Mouse (Mus musculus) hindbrain, embryonic 11.5 days (tissue): Measurements from ENCODE around the gene Akr7a5. TPM values are rescaled to one million over a fixed set of nuclear protein-coding genes. Genes with fewer than 3 reads are reported as not detected.

Experiments used
- ATAC-seq: fragments of 200-750 bp; cut with Nextera tagmentation; 2 replicates; pipeline ENCODE4 v1.8.0; 2017; ENCODE audit warnings: mild to moderate bottlenecking, moderate TSS enrichment, moderate library complexity; ENCODE audit not compliant: low FRiP score
- DNase-seq: peaks from one replicate; pipeline ENCODE4 v3.0.0-alpha.2; 2015; ENCODE audit warnings: low spot score
- H3K27ac ChIP-seq: fragments of 300-500 bp; sonication (generic); 2 replicates; pipeline ENCODE4 v1.5.1; 2014; ENCODE audit warnings: mild to moderate bottlenecking, low read depth, low read length
- H3K27me3 ChIP-seq: fragments of 300-500 bp; sonication (generic); 2 replicates; pipeline ENCODE4 v1.6.1; 2014; ENCODE audit warnings: mild to moderate bottlenecking, low read length, moderate library complexity, mixed read lengths; ENCODE audit not compliant: control insufficient read depth, insufficient read depth
- H3K36me3 ChIP-seq: fragments of 300-500 bp; sonication (generic); 2 replicates; pipeline ENCODE4 v1.6.1; 2014; ENCODE audit warnings: mild to moderate bottlenecking, low read length, moderate library complexity, mixed read lengths; ENCODE audit not compliant: control insufficient read depth, insufficient read depth
- H3K4me1 ChIP-seq: fragments of 300-500 bp; sonication (generic); replicated peaks from 2 replicates; pipeline ENCODE4 v1.6.1; 2014; ENCODE audit warnings: low read length, mixed read lengths; ENCODE audit not compliant: control insufficient read depth, insufficient read depth
- H3K4me2 ChIP-seq: fragments of 300-500 bp; sonication (generic); replicated peaks from 2 replicates; pipeline ENCODE4 v1.6.1; 2014; ENCODE audit warnings: mild to moderate bottlenecking, low read depth, low read length
- H3K4me3 ChIP-seq: fragments of 300-500 bp; sonication (generic); 2 replicates; pipeline ENCODE4 v1.5.1; 2014; ENCODE audit warnings: low read depth, low read length
- H3K9ac ChIP-seq: fragments of 300-500 bp; sonication (generic); 2 replicates; pipeline ENCODE4 v1.6.1; 2014; ENCODE audit warnings: low read depth, low read length
- H3K9me3 ChIP-seq: fragments of 300-500 bp; sonication (generic); 2 replicates; pipeline ENCODE4 v1.6.1; 2016; ENCODE audit warnings: low read length; ENCODE audit not compliant: control insufficient read depth
- WGBS: fragments of 180-500 bp; shearing (Covaris S2); extraction: QIAGEN DNeasy Blood & Tissue Kit; methylation state at CpG from one replicate; pipeline ENCODE4 v1.1.7; 2014; 5-methylcytosine and 5-hydroxymethylcytosine counted together
- polyA plus RNA-seq: library from polyadenylated mRNA; unstranded; fragments of >200 nt; fragmentation: Nextera tagmentation; extraction: Ambion mirVana; gene quantifications from 2 replicates; pipeline ENCODE4 v1.2.1, GENCODE M21; 2014

The Akr7a5 gene
- polyA plus RNA-seq, 1 experiment from 2014 or later: 64.7 TPM

DNA sequence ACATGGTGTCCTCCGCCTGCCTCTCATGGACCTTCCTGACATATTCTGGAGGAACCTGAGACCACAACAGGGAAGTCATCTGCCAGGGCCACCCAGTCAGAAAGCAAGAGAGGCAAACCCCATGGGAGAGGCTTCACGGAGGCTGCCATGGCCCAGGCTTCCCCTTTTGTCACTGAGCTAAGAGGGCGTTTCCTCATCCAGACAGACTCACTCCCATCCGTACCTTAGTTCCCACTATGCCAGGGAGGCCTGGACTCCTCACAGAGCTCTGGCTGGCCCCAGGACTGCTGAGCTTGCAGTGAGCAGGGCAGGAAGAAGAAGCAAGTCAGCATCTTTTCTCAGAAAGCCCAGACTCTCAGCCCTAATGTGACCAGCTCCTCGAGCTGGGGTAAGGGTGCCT lies 2.6 kb upstream of the Akr7a5 start:
- no peak overlapping the region for H3K9ac ChIP-seq
- no peak overlapping the region for H3K4me2 ChIP-seq
- H3K27ac ChIP-seq: no peak overlapping the region
- peaks cover 6% of the 10 kb centered on the region; the same call in 1 of the 2 replicates for H3K27me3 ChIP-seq
- H3K4me1 ChIP-seq: peaks cover 6% of the 10 kb centered on the region
- H3K9me3 ChIP-seq: no peaks in the 10 kb centered on the region
- WGBS: 85% methylated on average over 5 of the region's 5 CpGs
- no peak for DNase-seq
- no peak overlapping the region for H3K4me3 ChIP-seq
- no peak for ATAC-seq
- H3K36me3 ChIP-seq: no peaks in the 10 kb centered on the region

DNA sequence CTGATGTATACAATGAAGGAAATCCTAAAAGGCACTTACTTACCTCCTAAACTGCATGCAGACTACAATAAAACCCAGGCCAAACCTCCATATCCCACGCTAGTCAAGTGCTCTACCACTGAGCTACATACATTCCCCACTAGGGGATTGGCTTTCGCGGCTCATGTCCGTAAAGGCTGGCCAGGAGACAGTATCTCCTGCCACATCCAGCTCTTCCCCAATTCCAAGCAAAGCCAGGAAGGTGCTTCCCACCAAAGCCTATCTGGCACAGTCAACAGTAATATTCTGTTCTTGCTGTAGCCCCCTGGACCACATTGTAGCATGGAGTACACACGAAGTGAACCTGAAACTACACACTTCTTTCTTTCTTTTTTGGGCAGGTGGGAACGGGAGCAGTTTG lies 893 bp upstream of the Akr7a5 start:
- 24% methylated on average over 6 of the region's 6 CpGs for WGBS
- ATAC-seq: no peak
- Histone ChIP-seq H3K27ac (no peak overlapping the region), H3K27me3 (peaks cover 6% of the 10 kb centered on the region; the same call in 1 of the 2 replicates), H3K4me2 (peak overlapping the region; percentile 83), H3K9me3 (no peaks in the 10 kb centered on the region), H3K4me1 (peaks cover 6% of the 10 kb centered on the region), H3K36me3 (no peaks in the 10 kb centered on the region), H3K9ac (peak overlapping the region; percentile 77), H3K4me3 (peak overlapping the region; percentile 64)
- no peak for DNase-seq

DNA sequence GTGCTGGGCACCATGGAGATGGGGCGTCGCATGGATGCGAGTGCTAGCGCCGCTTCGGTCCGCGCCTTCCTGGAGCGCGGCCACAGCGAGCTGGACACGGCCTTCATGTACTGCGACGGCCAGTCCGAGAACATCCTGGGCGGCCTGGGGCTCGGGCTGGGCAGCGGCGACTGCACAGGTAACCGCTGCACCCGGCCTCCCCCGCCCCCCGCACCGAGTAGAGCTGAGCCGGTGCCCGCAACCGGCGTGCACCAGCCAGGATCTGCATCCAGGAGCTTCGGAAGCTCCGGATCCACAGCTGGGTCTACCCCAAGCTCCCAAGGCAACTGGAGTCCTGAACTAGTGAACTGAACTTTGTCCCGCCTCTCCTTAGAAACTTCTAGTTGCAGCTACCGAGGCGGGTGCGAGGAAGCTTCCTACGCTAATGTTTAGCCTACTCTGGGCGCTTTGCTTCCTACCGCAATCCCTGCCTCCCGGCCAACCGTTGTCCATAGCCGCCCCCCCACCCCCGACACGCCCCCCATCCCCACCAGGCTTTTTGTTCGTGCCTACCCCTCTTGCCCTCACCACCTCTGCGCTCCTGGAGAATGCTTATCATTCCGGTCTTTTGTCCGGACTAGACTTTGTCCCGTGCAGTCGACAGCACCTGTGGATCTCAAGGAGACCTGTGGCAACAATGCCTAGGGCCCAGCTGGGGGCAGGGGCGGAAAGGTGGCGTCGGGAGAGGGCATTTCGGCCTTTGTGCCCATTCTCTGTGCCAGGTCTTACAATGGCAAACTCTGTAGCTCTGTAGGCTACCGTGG lies 556 bp downstream of the Akr7a5 start:
- Histone ChIP-seq H3K36me3 (no peaks in the 10 kb centered on the region), H3K9me3 (no peaks in the 10 kb centered on the region), H3K27ac (0 out of 2 replicates have a peak overlapping the region, but pooled peaks have one; percentile 2), H3K4me2 (peak overlapping the region; percentile 83), H3K4me1 (peaks cover 6% of the 10 kb centered on the region), H3K4me3 (peak overlapping the region; percentile 64), H3K27me3 (peaks cover 6% of the 10 kb centered on the region; the same call in 1 of the 2 replicates), H3K9ac (peak overlapping the region; percentile 77)
- peak; percentile 83 for ATAC-seq
- WGBS: under 1% methylated on average over 51 of the region's 53 CpGs
- peak; percentile 25 for DNase-seq

DNA sequence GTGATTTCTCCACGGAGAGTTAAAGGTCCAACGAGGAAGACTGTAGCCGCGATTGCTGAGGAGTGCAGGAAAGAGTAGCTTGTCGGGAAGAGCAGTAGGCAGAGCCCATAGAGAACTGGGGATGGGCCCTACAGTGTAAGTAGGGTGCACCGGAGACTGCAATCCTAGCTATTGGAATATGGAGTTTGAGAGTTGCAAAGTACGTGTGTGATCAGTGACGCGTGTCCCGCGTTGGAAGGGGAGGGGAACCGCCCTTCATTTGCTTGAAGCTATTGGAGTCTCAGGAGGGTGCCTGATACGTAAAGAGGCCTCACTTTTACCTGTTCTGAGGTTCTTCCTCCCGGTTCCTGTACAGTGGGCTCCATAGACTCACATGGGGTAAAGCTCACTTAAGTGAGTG lies 1.2 kb downstream of the Akr7a5 start:
- 25% methylated on average over 14 of the region's 14 CpGs for WGBS
- H3K36me3 ChIP-seq: no peaks in the 10 kb centered on the region
- no peaks in the 10 kb centered on the region for H3K9me3 ChIP-seq
- peaks cover 6% of the 10 kb centered on the region; the same call in 1 of the 2 replicates for H3K27me3 ChIP-seq
- peak overlapping the region; percentile 77 for H3K9ac ChIP-seq
- no peak overlapping the region for H3K27ac ChIP-seq
- H3K4me2 ChIP-seq: peak overlapping the region; percentile 83
- peak overlapping the region; percentile 64 for H3K4me3 ChIP-seq
- H3K4me1 ChIP-seq: peaks cover 6% of the 10 kb centered on the region
- DNase-seq: no peak
- ATAC-seq: no peak

DNA sequence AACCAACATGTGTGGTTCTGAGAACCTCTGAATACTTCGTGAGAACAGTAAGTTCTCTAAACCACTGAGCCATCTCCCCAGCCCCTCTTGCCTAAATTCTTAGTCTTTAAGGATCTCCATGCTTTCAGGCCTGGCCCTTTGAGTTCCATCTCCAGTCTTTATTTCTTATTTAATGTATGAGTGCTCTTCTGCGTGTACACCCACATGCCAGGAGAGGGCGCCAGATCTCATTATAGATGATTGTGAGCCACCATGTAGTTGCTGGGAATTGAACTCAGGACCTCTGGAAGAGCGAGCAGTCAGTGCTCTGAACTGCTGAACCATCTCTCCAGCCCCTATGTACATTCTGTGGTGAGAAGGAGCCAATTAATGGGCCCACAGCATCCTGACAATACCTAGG lies 2.1 kb downstream of the Akr7a5 start:
- H3K4me3 ChIP-seq: no peak overlapping the region
- DNase-seq: peak; percentile 57
- H3K4me1 ChIP-seq: peaks cover 6% of the 10 kb centered on the region
- H3K27me3 ChIP-seq: peaks cover 6% of the 10 kb centered on the region; the same call in 1 of the 2 replicates
- H3K9ac ChIP-seq: no peak overlapping the region
- no peak for ATAC-seq
- 60% methylated on average over 4 of the region's 4 CpGs for WGBS
- H3K9me3 ChIP-seq: no peaks in the 10 kb centered on the region
- no peak overlapping the region for H3K4me2 ChIP-seq
- no peaks in the 10 kb centered on the region for H3K36me3 ChIP-seq
- H3K27ac ChIP-seq: no peak overlapping the region

DNA sequence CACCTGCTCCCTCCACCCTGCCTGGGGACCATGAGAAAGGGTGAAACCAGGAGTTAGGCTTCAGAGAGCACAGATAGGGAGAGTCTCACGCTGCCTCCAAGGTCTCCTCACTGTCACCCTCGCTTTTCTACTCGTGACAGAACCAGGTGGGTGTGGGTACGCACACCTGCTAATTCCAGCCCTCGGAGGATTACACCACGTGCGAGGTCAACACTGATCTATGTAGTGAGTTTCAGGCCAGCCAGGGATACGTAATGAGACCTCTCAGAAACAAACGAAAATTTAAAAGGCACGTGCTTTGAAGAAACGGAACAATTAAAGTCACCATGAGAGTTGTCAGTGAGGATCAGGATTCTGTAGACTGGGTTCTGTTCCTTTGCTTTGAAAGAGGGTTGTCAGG lies 7.9 kb downstream of the Akr7a5 start:
- H3K36me3 ChIP-seq: no peaks in the 10 kb centered on the region

DNA sequence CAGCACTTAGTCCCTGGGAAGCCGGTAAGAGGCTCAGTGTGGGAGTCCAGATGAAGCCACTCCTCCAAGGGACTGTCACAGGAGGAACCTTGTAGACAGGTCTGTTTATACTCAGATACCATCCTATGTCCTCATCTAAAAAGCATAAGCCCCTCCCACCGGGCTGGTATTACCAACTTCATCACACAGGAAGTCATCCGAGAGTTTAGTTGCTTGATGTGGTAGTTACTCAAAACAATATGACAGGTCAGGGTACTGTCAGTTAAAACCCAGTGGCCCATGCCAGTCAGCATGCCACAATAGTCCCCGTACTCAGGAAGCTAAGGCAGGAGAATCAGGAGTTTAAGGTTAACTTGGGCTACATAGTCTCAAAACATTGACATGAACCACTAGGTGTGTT lies 9.2 kb downstream of the Akr7a5 start:
- no peaks in the 10 kb centered on the region for H3K27me3 ChIP-seq
- H3K27ac ChIP-seq: no peak overlapping the region
- H3K4me3 ChIP-seq: no peak overlapping the region
- H3K9me3 ChIP-seq: no peaks in the 10 kb centered on the region
- H3K36me3 ChIP-seq: no peaks in the 10 kb centered on the region
- ATAC-seq (no peak), DNase-seq (no peak)
- no peak overlapping the region for H3K4me2 ChIP-seq
- H3K4me1 ChIP-seq: no peaks in the 10 kb centered on the region
- no peak overlapping the region for H3K9ac ChIP-seq
- 94% methylated on average over 4 of the region's 4 CpGs for WGBS

More for the DNA sequence above, 7.9 kb downstream of the Akr7a5 start:
- H3K27ac ChIP-seq: no peak overlapping the region
- no peaks in the 10 kb centered on the region for H3K9me3 ChIP-seq
- no peaks in the 10 kb centered on the region for H3K27me3 ChIP-seq
- no peaks in the 10 kb centered on the region for H3K4me1 ChIP-seq
- DNase-seq: no peak
- no peak overlapping the region for H3K9ac ChIP-seq
- ATAC-seq: no peak
- no peak overlapping the region for H3K4me2 ChIP-seq
- WGBS: 93% methylated on average over 11 of the region's 11 CpGs
- H3K4me3 ChIP-seq: no peak overlapping the region

DNA sequence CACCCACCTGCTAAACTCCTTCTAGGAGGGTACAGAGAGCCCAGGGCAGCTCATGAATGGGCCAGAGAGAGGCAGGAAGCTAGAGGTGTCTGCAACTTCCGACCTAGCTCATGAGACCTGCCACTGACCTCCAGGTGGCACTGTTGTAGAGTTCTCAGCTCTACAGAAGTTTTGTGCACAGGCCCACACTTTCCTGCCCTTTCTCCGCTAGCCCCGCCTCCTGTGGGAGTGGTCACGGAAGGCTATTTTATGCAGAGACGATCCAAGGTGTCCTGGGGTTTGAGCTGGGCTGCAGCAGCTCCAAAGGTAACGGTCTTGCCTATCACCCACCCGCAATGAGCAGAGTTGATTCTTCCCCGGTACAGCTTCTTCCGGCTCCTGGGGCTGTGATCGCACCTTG lies 20.1 kb downstream of the Akr7a5 start:
- Histone ChIP-seq H3K9ac (no peak overlapping the region), H3K4me3 (no peak overlapping the region), H3K36me3 (no peaks in the 10 kb centered on the region), H3K9me3 (no peaks in the 10 kb centered on the region), H3K4me2 (peak overlapping the region; percentile 31; the same call in 1 of the 2 replicates), H3K27ac (no peak overlapping the region), H3K27me3 (no peaks in the 10 kb centered on the region), H3K4me1 (no peaks in the 10 kb centered on the region)
- 9% methylated on average over 10 of the region's 10 CpGs for WGBS
- ATAC-seq (no peak), DNase-seq (peak; percentile 79)
